Mouse (Mus musculus) kidney, adult 2 months (tissue): ENCODE data around the gene Csrp2.

Experiments used
- CTCF ChIP-seq: fragments of 200-500 bp; conservative IDR thresholded peaks from 2 replicates; pipeline ENCODE4 v1.5.1; 2011; ENCODE audit warnings: low read depth, mild to moderate bottlenecking, control low read depth, low read length, moderate library complexity, mixed read lengths; ENCODE audit not compliant: insufficient read depth, insufficient read length
- POLR2A ChIP-seq: fragments of 200-500 bp; IDR thresholded peaks from one replicate; pipeline ENCODE4 v1.6.1; 2011; ENCODE audit warnings: low read depth, low read length, control low read depth

DNA sequence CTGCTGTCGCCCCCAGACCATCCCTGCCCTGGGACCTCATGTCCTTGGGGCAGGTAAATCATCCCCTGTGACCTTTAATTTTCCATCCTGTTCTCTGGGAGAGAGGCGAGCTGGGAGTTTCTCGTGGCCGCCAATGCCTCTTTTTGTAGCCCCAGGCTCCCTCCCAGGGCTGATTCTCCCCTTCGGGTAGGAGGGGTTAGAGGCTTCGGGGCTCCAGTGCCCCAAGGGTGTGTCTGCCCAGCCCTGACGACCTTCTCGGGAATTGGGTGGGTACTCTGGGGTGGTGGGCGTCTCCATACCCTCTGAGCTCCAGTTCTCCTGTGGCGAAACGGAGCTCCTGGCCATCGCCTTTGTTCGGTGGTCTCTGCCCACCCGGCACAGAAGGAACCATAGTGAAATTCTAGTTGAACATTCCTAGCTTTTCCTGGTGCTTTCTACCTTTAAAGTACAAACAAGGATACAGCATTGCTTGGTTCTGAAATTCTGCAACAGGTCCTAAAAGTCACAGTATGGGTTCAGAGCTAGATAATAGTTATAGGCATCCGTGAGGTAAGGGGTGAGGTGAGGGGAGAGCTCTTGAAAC lies 870 bp downstream of the Csrp2 start:
- TF ChIP-seq POLR2A (no peak), CTCF (no peak)
